Mouse (Mus musculus) natural killer cell, adult 2 months (primary cell): ENCODE results near the gene Selenoo.
A peak's percentile ranks its signal among the peaks of the same experiment; 100 is the strongest.

Experiments
- DNase-seq, 2 experiments: peaks; one replicate each; pipeline ENCODE4 v3.0.0; 2022; ENCODE audit warnings: low spot score in 2 of 2

The Selenoo gene

DNA sequence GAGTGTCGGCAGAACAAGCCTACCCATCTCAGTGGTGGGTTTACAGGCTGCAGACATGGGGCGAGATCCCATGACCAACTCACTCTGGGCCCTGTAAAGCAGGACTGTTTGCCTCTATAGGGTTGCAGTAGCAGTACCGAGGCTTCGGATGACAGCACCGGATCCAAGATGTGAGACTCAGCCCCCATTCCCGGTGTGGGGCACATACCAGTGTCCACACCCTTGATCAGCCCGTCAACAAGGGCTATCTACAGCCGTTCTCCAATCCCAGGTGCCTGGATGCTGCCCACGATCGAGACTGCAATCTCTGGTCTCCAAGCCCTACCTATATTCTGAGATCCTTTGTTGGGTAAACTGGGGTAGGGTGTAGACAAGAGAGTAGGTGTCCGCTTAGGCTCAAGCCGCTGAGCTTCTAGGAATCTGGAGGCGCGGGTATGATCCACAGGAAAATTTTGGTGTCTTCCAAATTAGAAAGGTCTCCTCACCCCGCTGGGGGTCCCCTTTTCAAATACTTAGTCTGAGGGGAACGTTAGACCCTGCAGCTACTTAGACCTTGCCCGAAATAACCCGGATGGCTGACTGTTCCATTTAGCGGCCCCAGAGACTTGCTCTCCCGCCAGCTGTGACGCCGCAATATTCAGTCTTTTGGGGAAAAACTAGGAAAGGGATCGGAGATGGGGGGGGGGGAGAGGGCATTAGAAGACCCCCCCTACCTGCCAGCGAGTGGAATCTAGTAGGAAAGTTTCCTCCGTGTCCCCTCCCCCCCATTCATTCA, 59.8 kb downstream of the Selenoo start:
- no peak for DNase-seq

DNA sequence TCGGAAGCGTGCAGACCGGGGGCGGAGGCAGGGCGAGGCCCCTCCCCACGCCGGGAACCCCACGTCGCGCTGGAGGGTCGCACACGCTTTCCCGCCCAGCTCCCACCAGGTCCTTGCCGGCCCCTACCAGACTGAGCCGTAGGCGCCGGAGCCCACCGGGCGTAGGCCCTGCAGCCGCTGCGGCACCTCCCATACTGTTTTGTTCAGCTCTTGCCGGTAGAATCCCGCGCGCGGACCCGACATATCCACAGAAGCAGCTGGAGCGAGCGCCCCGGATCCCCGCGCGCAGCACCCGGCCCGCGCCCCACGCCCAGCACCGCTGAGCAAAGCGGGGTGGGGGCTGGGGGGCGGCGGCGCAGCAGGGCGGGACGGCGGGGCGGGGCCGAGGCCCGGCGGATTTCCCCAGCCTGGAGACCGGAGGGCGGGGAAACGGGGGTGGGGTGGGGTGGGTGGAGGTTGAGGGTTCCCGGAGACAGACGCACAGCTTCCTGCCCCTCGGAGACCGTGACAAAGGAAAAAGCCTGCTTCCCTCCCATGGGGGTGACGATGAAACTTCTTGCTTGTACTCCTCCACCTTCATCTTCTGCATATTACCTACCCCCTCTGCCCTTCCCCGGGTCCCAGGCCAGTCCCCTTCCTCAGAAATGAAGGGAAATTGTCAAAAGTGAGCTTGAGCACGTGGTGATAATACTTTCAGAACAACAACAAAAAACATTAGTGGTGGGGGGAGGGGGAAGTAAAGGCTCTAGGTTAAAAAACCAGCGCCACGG, 60.6 kb downstream of the Selenoo start, which contains the start of gene Mapk11:
TSS of gene Mapk11 (minus strand) at position 358 of the 770 bp plus-strand sequence.
- peak in 1 of 2 experiments; percentile 37 for DNase-seq
